Comparison of ENCODE assay signal across 30 mouse cellular contexts in genomic region chr8:72445071-72445470, GRCm38 (mm10). TPM values are rescaled to one million over a fixed set of nuclear protein-coding genes. Genes with fewer than 3 reads are reported as not detected.
DNase-seq lines count a peak whose midpoint lies in the region; ATAC-seq lines count a peak whose summit lies in the region.
"Had no signal": no experiment of that assay in that cellular context is flagged by ENCODE, and none has a peak within 500 bp of the region (broad histone marks: within the 10 kb centered on the region; RNA-seq: fewer than 3 reads in every experiment).

No protein-coding gene starts in this region.

- peaks cover 31% of the 10 kb centered on the region for H3K36me3 ChIP-seq in liver, embryonic 12.5 days
- H3K36me3 ChIP-seq in liver, embryonic 11.5 days (ENCODE audit: control insufficient read depth, insufficient read depth, low read length): peaks cover 14% of the 10 kb centered on the region; the same call in 1 of the 2 replicates

- intact Hi-C loops in left cerebral cortex, postnatal 10 days (cut with DNase I): no loop called here

- ATAC-seq in liver, embryonic 12.5 days: no peak
- no peak for ATAC-seq in liver, embryonic 11.5 days (replicated peaks; ENCODE audit: low FRiP score)
- ATAC-seq: CD4-positive, CD25-positive, alpha-beta regulatory T cell, adult 4 months; forebrain, embryonic 16.5 days; intestine, postnatal 0 days; Patski had no signal

- WGBS in liver, embryonic 12.5 days (ENCODE audit: insufficient replicate concordance): 87% methylated on average over 6 of the region's 6 CpGs
- 92% methylated on average over 6 of the region's 6 CpGs for WGBS in liver, embryonic 11.5 days

- no peak overlapping the region for H3K4me2 ChIP-seq in liver, embryonic 12.5 days
- no peak overlapping the region for H3K4me2 ChIP-seq in liver, embryonic 11.5 days
- H3K4me2 ChIP-seq: heart, embryonic 11.5 days; neural tube, embryonic 12.5 days had no signal

- H3K27me3 ChIP-seq in liver, embryonic 12.5 days (replicated peaks): no peaks in the 10 kb centered on the region
- no peaks in the 10 kb centered on the region for H3K27me3 ChIP-seq in liver, embryonic 11.5 days (replicated peaks; ENCODE audit: control insufficient read depth, insufficient read depth, low read length)
- H3K27me3 ChIP-seq: hindbrain, embryonic 13.5 days; limb, embryonic 15.5 days; neural tube, embryonic 12.5 days; Patski had no signal

- no peak overlapping the region for H3K9ac ChIP-seq in liver, embryonic 12.5 days
- H3K9ac ChIP-seq in liver, embryonic 11.5 days (ENCODE audit: low read depth, low read length): no peak overlapping the region
- H3K9ac ChIP-seq: hindbrain, embryonic 13.5 days; limb, embryonic 15.5 days; neural tube, embryonic 12.5 days had no signal

- H3K9me3 ChIP-seq in liver, embryonic 12.5 days (replicated peaks): no peaks in the 10 kb centered on the region
- H3K9me3 ChIP-seq in liver, embryonic 11.5 days (ENCODE audit: control insufficient read depth, low read length): no peaks in the 10 kb centered on the region
- H3K9me3 ChIP-seq: hindbrain, embryonic 13.5 days; limb, embryonic 15.5 days; neural tube, embryonic 12.5 days had no signal

- 0 out of 2 replicates have a peak overlapping the region, but pooled peaks have one; percentile 0 for H3K27ac ChIP-seq in liver, embryonic 12.5 days
- no peak overlapping the region for H3K27ac ChIP-seq in liver, embryonic 11.5 days (ENCODE audit: low read depth, low read length)
- H3K27ac ChIP-seq: gastrocnemius, adult 2 months; hindbrain, embryonic 13.5 days; limb, embryonic 15.5 days; neural tube, embryonic 12.5 days had no signal

- no peak overlapping the region for H3K4me3 ChIP-seq in liver, embryonic 12.5 days
- no peak overlapping the region for H3K4me3 ChIP-seq in liver, embryonic 11.5 days (ENCODE audit: low read depth, low read length)
- H3K4me3 ChIP-seq: hindbrain, embryonic 13.5 days; limb, embryonic 15.5 days; neural tube, embryonic 12.5 days had no signal

- peaks cover 11% of the 10 kb centered on the region for H3K4me1 ChIP-seq in liver, embryonic 12.5 days
- no peaks in the 10 kb centered on the region for H3K4me1 ChIP-seq in liver, embryonic 11.5 days (replicated peaks; ENCODE audit: control insufficient read depth, insufficient read depth, low read length)

- no peak for DNase-seq in liver, embryonic 11.5 days (ENCODE audit: low spot score)
- peak; percentile 46 to 73 for DNase-seq in spleen, adult 18-20 months
- no peak for DNase-seq in spleen, adult 12 weeks (ENCODE audit: low spot score)
- DNase-seq in Muller cell, postnatal 12 days (ENCODE audit: inconsistent ontology term): peak; percentile 6
- DNase-seq in spleen, postnatal 36 days (ENCODE audit: low spot score in 2 of 2): peak; percentile 77 to 83
- DNase-seq in left cerebral cortex, postnatal 10 days (ENCODE audit: extremely low spot score in 1 of 2, low spot score in 2 of 2): no peak
- no peak for DNase-seq in ovary, postnatal 14 days (ENCODE audit: low spot score)
- DNase-seq: adrenal gland, postnatal 25 days; cerebellum, adult 2 months; cerebellum, postnatal 14 days; gastrocnemius, adult 2 months; gastrocnemius, postnatal 36 days; heart, adult 18-20 months; heart, postnatal 36 days; kidney, postnatal 25 days; lung, postnatal 4 days; midbrain, embryonic 14.5 days; right cerebral cortex, adult 18-20 months; thymus, adult 2 months; thymus, postnatal 36 days had no signal

RNA-seq across cellular contexts. Expression of gene 1700030K09Rik, which starts 1.4 kb away (rescaled TPM):
- 7.0 and 7.7 TPM in 2 replicates for polyA plus RNA-seq in liver, embryonic 12.5 days (2016; fragmentation: Nextera tagmentation; extraction: Ambion mirVana)
- polyA plus RNA-seq in liver, embryonic 11.5 days (2014; fragmentation: Nextera tagmentation; extraction: Ambion mirVana): 11.6 and 14.0 TPM in 2 replicates
- total RNA-seq in left cerebral cortex, postnatal 10 days (2021): 10 to 100 TPM; 12.8 to 13.6 TPM

RNA-seq across cellular contexts. Expression of gene Calr3, which starts 1.4 kb away (rescaled TPM):
- polyA plus RNA-seq in liver, embryonic 12.5 days (2016; fragmentation: Nextera tagmentation; extraction: Ambion mirVana): 1.0 and 1.1 TPM in 2 replicates
- 2.2 TPM in 2 replicates for polyA plus RNA-seq in liver, embryonic 11.5 days (2014; fragmentation: Nextera tagmentation; extraction: Ambion mirVana)
- 1 to 10 TPM in 1 of 2 experiments, under 1 TPM in 1; 0.88 to 1.0 TPM for total RNA-seq in left cerebral cortex, postnatal 10 days (2021)
- polyA plus RNA-seq: erythroblast, embryonic 14.5 days had no signal

RNA-seq across cellular contexts. Expression of gene Eps15l1, which starts 23.8 kb away (rescaled TPM):
- 28.9 and 29.8 TPM in 2 replicates for polyA plus RNA-seq in liver, embryonic 12.5 days (2016; fragmentation: Nextera tagmentation; extraction: Ambion mirVana)
- polyA plus RNA-seq in liver, embryonic 11.5 days (2014; fragmentation: Nextera tagmentation; extraction: Ambion mirVana): 45.8 and 47.4 TPM in 2 replicates
- 10 to 100 TPM; 69.6 to 72.0 TPM for total RNA-seq in left cerebral cortex, postnatal 10 days (2021)

RNA-seq across cellular contexts. Expression of gene Cherp, which starts 30.0 kb away (rescaled TPM):
- polyA plus RNA-seq in liver, embryonic 12.5 days (2016; fragmentation: Nextera tagmentation; extraction: Ambion mirVana): 41.6 and 45.0 TPM in 2 replicates
- polyA plus RNA-seq in liver, embryonic 11.5 days (2014; fragmentation: Nextera tagmentation; extraction: Ambion mirVana): 90.1 and 92.8 TPM in 2 replicates
- 10 to 100 TPM; 66.5 to 72.0 TPM for total RNA-seq in left cerebral cortex, postnatal 10 days (2021)

RNA-seq across cellular contexts. Expression of gene Slc35e1, which starts 47.3 kb away (rescaled TPM):
- polyA plus RNA-seq in liver, embryonic 12.5 days (2016; fragmentation: Nextera tagmentation; extraction: Ambion mirVana): 17.1 and 17.7 TPM in 2 replicates
- polyA plus RNA-seq in liver, embryonic 11.5 days (2014; fragmentation: Nextera tagmentation; extraction: Ambion mirVana): 16.8 and 18.1 TPM in 2 replicates
- total RNA-seq in left cerebral cortex, postnatal 10 days (2021): 10 to 100 TPM; 45.9 to 49.9 TPM

Comparison
In these comparisons a context has a peak if more than half of its experiments do, and no peak if none do; other contexts are left out.
1. DNase-seq: peak in spleen, adult 18-20 months (2 of 2), Muller cell, postnatal 12 days (single experiment) and spleen, postnatal 36 days (2 of 2); none in liver, embryonic 11.5 days (single experiment), spleen, adult 12 weeks (single experiment), left cerebral cortex, postnatal 10 days (0 of 2) and ovary, postnatal 14 days (single experiment).